Mouse (Mus musculus) liver, postnatal 0 days (tissue): ENCODE measurements at regions not wholly inside any gene's neighbourhood (a gene's known extent, or its start where the extent isn't known, plus 50 kb on each side); places are given as distances from the start of the nearest gene placed in this dataset.

ENCODE experiments used
- CTCF ChIP-seq: sonication (generic); IDR thresholded peaks from 2 replicates; pipeline ENCODE4 v1.5.1; 2016; ENCODE audit warnings: antibody characterized with exemption, low read depth
- EP300 ChIP-seq: IDR thresholded peaks from 2 replicates; pipeline ENCODE4 v1.6.1; 2016; ENCODE audit warnings: antibody characterized with exemption, low read depth, mild to moderate bottlenecking

- no peak for TF ChIP-seq CTCF
- TF ChIP-seq EP300: no peak
Observed at GRCm38 (mm10) chr6:93257130-93257841, 314.0 kb upstream of the Adamts9 start.
